Mouse (Mus musculus) CH12.LX (cell line): ENCODE measurements around the gene Kif5c. TPM values are rescaled to one million over a fixed set of nuclear protein-coding genes. Genes with fewer than 3 reads are reported as not detected.

Source experiments
- DNase-seq: peaks from one replicate; pipeline ENCODE4 v3.0.0-alpha.2; 2013; ENCODE audit errors: extremely low read depth
- H3K27ac ChIP-seq: 2 replicates; pipeline ENCODE4 v1.5.1; 2012; ENCODE audit warnings: low read depth, mild to moderate bottlenecking, control low read depth, moderate library complexity; ENCODE audit not compliant: insufficient read depth
- H3K27me3 ChIP-seq: replicated peaks from 2 replicates; pipeline ENCODE3; 2012; ENCODE audit warnings: inconsistent platforms
- H3K36me3 ChIP-seq, 2 experiments: replicated peaks in 1 of 2; 2 replicates each; pipeline versions ENCODE3 to v1.6.1; 2012; ENCODE audit warnings: inconsistent platforms in 1 of 2, low read length in 1 of 2, mild to moderate bottlenecking in 1 of 2, mixed read lengths in 1 of 2, moderate library complexity in 1 of 2; ENCODE audit not compliant: control insufficient read depth in 1 of 2, insufficient read depth in 1 of 2
- H3K4me1 ChIP-seq, 2 experiments: 2 replicates each; pipeline ENCODE4 v1.6.1; 2012; ENCODE audit warnings: inconsistent platforms in 1 of 2, moderate library complexity in 1 of 2; ENCODE audit not compliant: insufficient read depth in 2 of 2, control insufficient read depth in 1 of 2
- H3K4me2 ChIP-seq: 2 replicates; pipeline ENCODE4 v1.6.1; 2012; ENCODE audit warnings: low read depth, mild to moderate bottlenecking, control low read depth; ENCODE audit not compliant: poor library complexity, insufficient read depth, severe bottlenecking
- H3K4me3 ChIP-seq, 3 experiments: fragments of 150-350 bp in 1 of 3; sonication (generic) in 1 of 3; replicated peaks in 1 of 3; 2 replicates each; pipeline versions ENCODE3 to v1.5.1; 2011 to 2012; ENCODE audit warnings: low read depth in 2 of 3, low read length in 2 of 3, mild to moderate bottlenecking in 2 of 3, moderate library complexity in 2 of 3, control low read depth in 1 of 3, improper control_type of control experiment in 1 of 3, inconsistent platforms in 1 of 3, mixed read lengths in 1 of 3; ENCODE audit not compliant: poor library complexity in 1 of 3
- H3K79me2 ChIP-seq: replicated peaks from 2 replicates; pipeline ENCODE4 v1.6.1; 2012; ENCODE audit warnings: mild to moderate bottlenecking, moderate library complexity; ENCODE audit not compliant: control insufficient read depth, poor library complexity, insufficient read depth, severe bottlenecking; ENCODE audit errors: extremely low read depth
- H3K9ac ChIP-seq: 2 replicates; pipeline ENCODE4 v1.6.1; 2012; ENCODE audit warnings: low read depth, mild to moderate bottlenecking, control low read depth, moderate library complexity; ENCODE audit not compliant: insufficient read depth
- H3K9me3 ChIP-seq: replicated peaks from 2 replicates; pipeline ENCODE3; 2012; ENCODE audit warnings: low read length, inconsistent platforms, mixed read lengths
- CHD2 ChIP-seq: IDR thresholded peaks from 2 replicates; pipeline ENCODE4 v1.6.1; 2011; ENCODE audit warnings: low read length, improper control_type of control experiment
- CTCF ChIP-seq, 2 experiments: IDR thresholded peaks in 1 of 2; conservative IDR thresholded peaks in 1 of 2; 2 replicates each; pipeline ENCODE4 v1.5.1; 2011 to 2012; ENCODE audit warnings: low read depth in 2 of 2, low read length in 2 of 2, improper control_type of control experiment in 1 of 2, inconsistent platforms in 1 of 2, mild to moderate bottlenecking in 1 of 2, moderate library complexity in 1 of 2
- E2F4 ChIP-seq: IDR thresholded peaks from 2 replicates; pipeline ENCODE4 v1.6.1; 2011; ENCODE audit warnings: low read depth, low read length, improper control_type of control experiment; ENCODE audit not compliant: insufficient replicate concordance
- ELF1 ChIP-seq: IDR thresholded peaks from 2 replicates; pipeline ENCODE4 v1.6.1; 2014; ENCODE audit warnings: low read depth, mild to moderate bottlenecking, inconsistent platforms, low read length, improper control_type of control experiment
- EP300 ChIP-seq: IDR thresholded peaks from 2 replicates; pipeline ENCODE4 v1.6.1; 2011; ENCODE audit warnings: low read length, improper control_type of control experiment
- GABPA ChIP-seq: IDR thresholded peaks from 2 replicates; pipeline ENCODE4 v1.6.1; 2012; ENCODE audit warnings: low read depth, low read length, improper control_type of control experiment, inconsistent platforms; ENCODE audit not compliant: insufficient replicate concordance
- HCFC1 ChIP-seq: IDR thresholded peaks from 2 replicates; pipeline ENCODE4 v1.6.1; 2012; ENCODE audit warnings: low read depth, mild to moderate bottlenecking, inconsistent platforms, low read length, improper control_type of control experiment
- IRF4 ChIP-seq: IDR thresholded peaks from 2 replicates; pipeline ENCODE4 v1.6.1; 2014; ENCODE audit warnings: low read depth, mild to moderate bottlenecking, inconsistent platforms, low read length, improper control_type of control experiment
- MAX ChIP-seq: IDR thresholded peaks from 2 replicates; pipeline ENCODE4 v1.6.1; 2011; ENCODE audit warnings: low read length, improper control_type of control experiment
- MAZ ChIP-seq: IDR thresholded peaks from 2 replicates; pipeline ENCODE4 v1.6.1; 2012; ENCODE audit warnings: low read depth, mild to moderate bottlenecking, inconsistent platforms, low read length, improper control_type of control experiment, moderate library complexity
- MEF2A ChIP-seq: IDR thresholded peaks from 2 replicates; pipeline ENCODE4 v1.6.1; 2014; ENCODE audit warnings: low read depth, mild to moderate bottlenecking, inconsistent platforms, low read length, improper control_type of control experiment, borderline replicate concordance
- MXI1 ChIP-seq: IDR thresholded peaks from 2 replicates; pipeline ENCODE4 v1.6.1; 2011; ENCODE audit warnings: mild to moderate bottlenecking, low read depth, low read length, improper control_type of control experiment
- MYC ChIP-seq: IDR thresholded peaks from 2 replicates; pipeline ENCODE4 v1.6.1; 2011; ENCODE audit warnings: low read depth, mild to moderate bottlenecking, improper control_type of control experiment, low read length
- PAX5 ChIP-seq: IDR thresholded peaks from 2 replicates; pipeline ENCODE4 v1.6.1; 2012; ENCODE audit warnings: low read length, inconsistent platforms, mixed read lengths
- POLR2A ChIP-seq: IDR thresholded peaks from 2 replicates; pipeline ENCODE4 v1.6.1; 2011; ENCODE audit warnings: low read depth, mild to moderate bottlenecking, improper control_type of control experiment, low read length
- RAD21 ChIP-seq: IDR thresholded peaks from 2 replicates; pipeline ENCODE4 v1.6.1; 2011; ENCODE audit warnings: low read depth, mild to moderate bottlenecking, low read length, improper control_type of control experiment, moderate library complexity
- SMC3 ChIP-seq: IDR thresholded peaks from 2 replicates; pipeline ENCODE4 v1.6.1; 2011; ENCODE audit warnings: low read depth, low read length, improper control_type of control experiment
- TBP ChIP-seq: conservative IDR thresholded peaks from 2 replicates; pipeline ENCODE4 v1.6.1; 2011; ENCODE audit warnings: low read depth, low read length, improper control_type of control experiment
- TCF12 ChIP-seq: IDR thresholded peaks from 2 replicates; pipeline ENCODE4 v1.6.1; 2014; ENCODE audit warnings: low read depth, mild to moderate bottlenecking, inconsistent platforms, low read length, improper control_type of control experiment
- USF1 ChIP-seq: IDR thresholded peaks from 2 replicates; pipeline ENCODE4 v1.6.1; 2014; ENCODE audit warnings: low read depth, mild to moderate bottlenecking, inconsistent platforms, low read length, improper control_type of control experiment
- USF2 ChIP-seq: conservative IDR thresholded peaks from 2 replicates; pipeline ENCODE4 v1.6.1; 2011; ENCODE audit warnings: low read depth, low read length, improper control_type of control experiment
- ZC3H11A ChIP-seq: IDR thresholded peaks from 2 replicates; pipeline ENCODE4 v1.6.1; 2012; ENCODE audit warnings: low read depth, mild to moderate bottlenecking, inconsistent platforms, low read length, improper control_type of control experiment
- ZKSCAN1 ChIP-seq: IDR thresholded peaks from 2 replicates; pipeline ENCODE4 v1.6.1; 2012; ENCODE audit warnings: low read depth, inconsistent platforms, low read length, improper control_type of control experiment, borderline replicate concordance
- dilution Hi-C: fragments of 300-500 bp; cut with MboI; formaldehyde crosslinking; loops from 2 replicates; pipeline ENCODE4 v1.14.3; 2020; ENCODE audit warnings: low sequenced_read_pairs; ENCODE audit not compliant: extremely low pct_unique_long_range_greater_than_20kb, extremely low pct_ligation_motif_present
- in situ Hi-C: fragments of 300-500 bp; cut with MboI; formaldehyde crosslinking; loops from 3 replicates; pipeline ENCODE4 v1.14.3; 2019; ENCODE audit warnings: low sequenced_read_pairs, low pct_ligation_motif_present, low pct_unique_long_range_greater_than_20kb, mixed read lengths
- polyA plus RNA-seq: library from polyadenylated mRNA; unstranded; fragments of >175 nt; gene quantifications from 2 replicates; pipeline ENCODE4 v1.2.1, GENCODE M21; 2012; ENCODE audit warnings: low read depth; ENCODE audit not compliant: insufficient read length
- total RNA-seq, 2 experiments: library from RNA; depleted of rRNA; stranded (reverse); fragments of 300-350 nt in 1 of 2; fragments of >200 nt in 1 of 2; gene quantifications; 2 replicates each; pipeline ENCODE4 v1.2.3; 2012 to 2014

Gene Kif5c
- total and polyA plus RNA-seq, 3 experiments: 3.0 to 3.5 (median 3.1) TPM

GRCm38 (mm10) chr2:49647591-49647990 lies 28.5 kb downstream of the Kif5c start:
- no peak for TF ChIP-seq MYC
- TF ChIP-seq GABPA: no peak
- no peak for TF ChIP-seq EP300
- TF ChIP-seq CTCF (conservative IDR thresholded peaks at IDR 0.05 in 1 of 2, IDR thresholded peaks at IDR 0.05 in 1 of 2; ENCODE audit: low read depth in 2 of 2, low read length in 2 of 2): no peak
- no peak for TF ChIP-seq E2F4
- no peak for TF ChIP-seq IRF4
- no peak for TF ChIP-seq MXI1
- TF ChIP-seq ZKSCAN1: no peak
- no peak for TF ChIP-seq USF1
- no peak for TF ChIP-seq CHD2
- no peak for TF ChIP-seq ELF1
- no peak for TF ChIP-seq MAZ
- no peak for TF ChIP-seq TCF12
- TF ChIP-seq RAD21: no peak
- TF ChIP-seq ZC3H11A: no peak
- no peak for TF ChIP-seq SMC3
- no peak for TF ChIP-seq TBP
- Histone ChIP-seq H3K4me2 (no peak overlapping the region), H3K4me1 (no peaks in the 10 kb centered on the region; a peak in 1 of 4 replicates), H3K9me3 (no peaks in the 10 kb centered on the region), H3K4me3 (no peak overlapping the region), H3K79me2 (no peaks in the 10 kb centered on the region), H3K9ac (no peak overlapping the region), H3K27me3 (no peaks in the 10 kb centered on the region), H3K27ac (no peak overlapping the region), H3K36me3 (no peaks in the 10 kb centered on the region)
- dilution Hi-C loops: no loop called here
- DNase-seq: no peak
- in situ Hi-C loops: no loop called here

GRCm38 (mm10) chr2:49648344-49648743 lies 29.2 kb downstream of the Kif5c start:
- TF ChIP-seq MAX: no peak
- no peak for TF ChIP-seq CTCF (conservative IDR thresholded peaks at IDR 0.05 in 1 of 2, IDR thresholded peaks at IDR 0.05 in 1 of 2; ENCODE audit: low read depth in 2 of 2, low read length in 2 of 2)
- no peak for TF ChIP-seq ZC3H11A
- no peak for TF ChIP-seq MEF2A
- TF ChIP-seq E2F4: no peak
- no peak for TF ChIP-seq HCFC1
- TF ChIP-seq TBP: no peak
- TF ChIP-seq POLR2A: no peak
- TF ChIP-seq USF2: no peak
- no peak for TF ChIP-seq PAX5
- no peak for TF ChIP-seq RAD21
- Histone ChIP-seq H3K4me1 (no peaks in the 10 kb centered on the region), H3K27ac (no peak overlapping the region), H3K9ac (no peak overlapping the region), H3K4me3 (no peak overlapping the region), H3K79me2 (no peaks in the 10 kb centered on the region), H3K36me3 (no peaks in the 10 kb centered on the region), H3K27me3 (no peaks in the 10 kb centered on the region), H3K4me2 (no peak overlapping the region), H3K9me3 (no peaks in the 10 kb centered on the region)
- DNase-seq: no peak
- in situ Hi-C loops: no loop called here
- dilution Hi-C loops: no loop called here
